1 mouse cellular context compared by ENCODE assay signal in genomic region chr3:96082100-96082499, GRCm38 (mm10).
TF ChIP-seq lines count a peak whose summit lies in the region.

No protein-coding gene starts in this region.

TF ChIP-seq in MEL, 35 proteins besides CTCF, POLR2A, EP300 and RAD21 (continued from another document):
- TF ChIP-seq MAZ (IDR thresholded peaks at IDR 0.05; ENCODE audit: low read depth, low read length) (peak; percentile 51), MYC (IDR thresholded peaks at IDR 0.05; ENCODE audit: low read depth, low read length) (peak; percentile 81), CHD1 (IDR thresholded peaks at IDR 0.05; ENCODE audit: low read depth, low read length) (0 out of 2 replicates have a peak, but pooled peaks have one; percentile 80), USF1 (IDR thresholded peaks at IDR 0.05; ENCODE audit: low read depth, low read length) (no peak), MAX (IDR thresholded peaks at IDR 0.05; ENCODE audit: low read length) (peak; percentile 67), ZNF384 (IDR thresholded peaks at IDR 0.05; ENCODE audit: low read depth, low read length) (peak; percentile 65)
